ENCODE assay signal across 8 mouse cellular contexts in the genomic region with DNA sequence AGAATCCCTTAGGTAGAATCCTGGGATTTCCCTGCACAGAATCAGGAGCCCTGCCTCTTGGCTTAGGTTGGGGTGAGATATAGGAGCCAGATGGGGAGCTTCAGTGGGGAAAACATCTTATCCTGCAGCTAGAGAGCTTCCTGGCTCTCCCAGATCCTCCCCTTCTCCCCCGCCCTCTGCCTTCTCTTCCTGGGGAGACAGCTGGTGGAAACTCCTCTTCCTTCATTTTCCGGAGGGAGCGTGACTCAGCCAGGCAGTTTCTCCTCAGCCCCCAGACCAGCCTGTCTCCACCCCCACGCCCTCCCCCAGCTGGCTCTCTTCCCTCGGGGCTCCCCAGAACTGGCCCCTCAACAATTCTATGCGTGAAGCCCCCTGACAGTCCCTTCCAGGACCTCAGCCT. TPM values are rescaled to one million over a fixed set of nuclear protein-coding genes. Genes with fewer than 3 reads are reported as not detected.
DNase-seq lines count a peak whose midpoint lies in the region; ATAC-seq and TF ChIP-seq lines count a peak whose summit lies in the region.

No protein-coding gene starts in this region.

- TF ChIP-seq CTCF in hindbrain, postnatal 0 days (IDR thresholded peaks at IDR 0.05; ENCODE audit: low read depth), result no peak

- no peak for DNase-seq in hindbrain, embryonic 10.5 days (ENCODE audit: low spot score)
- DNase-seq in hindbrain, postnatal 0 days (ENCODE audit: low spot score), result no peak
- DNase-seq in 3134 (ENCODE audit: extremely low read depth, insufficient read length, low spot score), result peak; percentile 63
- DNase-seq in cerebellum, postnatal 25 days, result no peak
- DNase-seq in gastrocnemius, postnatal 36 days, result no peak
- DNase-seq in embryo, embryonic 10.5 days (ENCODE audit: low spot score), result no peak

- H3K27me3 ChIP-seq in hindbrain, embryonic 10.5 days (ENCODE audit: insufficient read depth, poor library complexity, severe bottlenecking), result peaks cover 8% of the 10 kb centered on the region
- H3K27me3 ChIP-seq in hindbrain, postnatal 0 days (ENCODE audit: insufficient read depth, low read length), result no peaks in the 10 kb centered on the region
- H3K27me3 ChIP-seq in embryonic facial prominence, embryonic 15.5 days, result no peaks in the 10 kb centered on the region
- H3K27me3 ChIP-seq in limb, embryonic 12.5 days, result peaks cover 2% of the 10 kb centered on the region; the same call in 1 of the 2 replicates

- no peaks in the 10 kb centered on the region for H3K36me3 ChIP-seq in hindbrain, embryonic 10.5 days
- H3K36me3 ChIP-seq in hindbrain, postnatal 0 days (ENCODE audit: insufficient read depth, low read length), result no peaks in the 10 kb centered on the region
- no peaks in the 10 kb centered on the region for H3K36me3 ChIP-seq in embryonic facial prominence, embryonic 15.5 days
- no peaks in the 10 kb centered on the region for H3K36me3 ChIP-seq in limb, embryonic 12.5 days

- H3K9me3 ChIP-seq in hindbrain, embryonic 10.5 days, result no peaks in the 10 kb centered on the region
- no peaks in the 10 kb centered on the region for H3K9me3 ChIP-seq in hindbrain, postnatal 0 days (ENCODE audit: low read length)
- no peaks in the 10 kb centered on the region for H3K9me3 ChIP-seq in embryonic facial prominence, embryonic 15.5 days (replicated peaks)
- peaks cover 6% of the 10 kb centered on the region for H3K9me3 ChIP-seq in limb, embryonic 12.5 days

- no peak overlapping the region for H3K4me3 ChIP-seq in hindbrain, embryonic 10.5 days
- H3K4me3 ChIP-seq in hindbrain, postnatal 0 days (ENCODE audit: low read length), result no peak overlapping the region
- no peak overlapping the region for H3K4me3 ChIP-seq in embryonic facial prominence, embryonic 15.5 days (replicated peaks)
- H3K4me3 ChIP-seq in limb, embryonic 12.5 days (replicated peaks), result no peak overlapping the region

- 15% methylated on average over 6 of the region's 6 CpGs for WGBS in hindbrain, embryonic 10.5 days
- WGBS in hindbrain, postnatal 0 days, result 23% methylated on average over 6 of the region's 6 CpGs
- 8% methylated on average over 6 of the region's 6 CpGs for WGBS in embryonic facial prominence, embryonic 15.5 days
- WGBS in limb, embryonic 12.5 days, result 9% methylated on average over 6 of the region's 6 CpGs

- H3K27ac ChIP-seq in hindbrain, embryonic 10.5 days, result peak overlapping the region; percentile 64
- no peak overlapping the region for H3K27ac ChIP-seq in hindbrain, postnatal 0 days
- H3K27ac ChIP-seq in embryonic facial prominence, embryonic 15.5 days (replicated peaks), result peak overlapping the region; percentile 75
- peak overlapping the region; percentile 73 for H3K27ac ChIP-seq in limb, embryonic 12.5 days

- intact Hi-C loops in gastrocnemius, postnatal 36 days (cut with DNase I), result no loop called here

- H3K4me1 ChIP-seq in hindbrain, embryonic 10.5 days (replicated peaks), result peaks cover 27% of the 10 kb centered on the region
- no peaks in the 10 kb centered on the region for H3K4me1 ChIP-seq in hindbrain, postnatal 0 days (ENCODE audit: insufficient read depth, low read length)
- peaks cover 45% of the 10 kb centered on the region for H3K4me1 ChIP-seq in embryonic facial prominence, embryonic 15.5 days
- H3K4me1 ChIP-seq in limb, embryonic 12.5 days (replicated peaks), result peaks cover 19% of the 10 kb centered on the region

- no peak for ATAC-seq in hindbrain, postnatal 0 days
- ATAC-seq in embryonic facial prominence, embryonic 15.5 days (ENCODE audit: insufficient number of reproducible peaks, low FRiP score, low TSS enrichment, low read depth), result peak; percentile 52; the same call in 1 of the 2 replicates
- ATAC-seq in limb, embryonic 12.5 days (ENCODE audit: insufficient number of reproducible peaks, insufficient read depth, low FRiP score, low TSS enrichment, low read depth), result no peak

- no peak overlapping the region for H3K4me2 ChIP-seq in hindbrain, postnatal 0 days (ENCODE audit: low read depth, low read length)
- peak overlapping the region; percentile 15 for H3K4me2 ChIP-seq in embryonic facial prominence, embryonic 15.5 days (replicated peaks)
- peak overlapping the region; percentile 31; the same call in 1 of the 2 replicates for H3K4me2 ChIP-seq in limb, embryonic 12.5 days

- H3K9ac ChIP-seq in hindbrain, postnatal 0 days (replicated peaks; ENCODE audit: low read length), result no peak overlapping the region
- no peak overlapping the region for H3K9ac ChIP-seq in embryonic facial prominence, embryonic 15.5 days
- 0 out of 2 replicates have a peak overlapping the region, but pooled peaks have one; percentile 31 for H3K9ac ChIP-seq in limb, embryonic 12.5 days (replicated peaks)

RNA-seq across cellular contexts. Expression of gene Inf2, which starts 12.2 kb away (rescaled TPM):
- 1.5 and 1.8 TPM in 2 replicates for polyA plus RNA-seq in hindbrain, embryonic 10.5 days (2016; fragmentation: Nextera tagmentation; extraction: Ambion mirVana)
- 5.9 and 6.3 TPM in 2 replicates for total RNA-seq in hindbrain, postnatal 0 days (2014; rRNA removed)
- polyA plus RNA-seq in hindbrain, postnatal 0 days (2015; fragmentation: Nextera tagmentation; extraction: Ambion mirVana), result 0.96 and 1.4 TPM in 2 replicates
- polyA plus RNA-seq in embryonic facial prominence, embryonic 15.5 days (2015; fragmentation: Nextera tagmentation; extraction: Ambion mirVana), result 5.8 and 6.7 TPM in 2 replicates
- 2.0 and 2.2 TPM in 2 replicates for polyA plus RNA-seq in limb, embryonic 12.5 days (2016; fragmentation: Nextera tagmentation; extraction: Ambion mirVana)
- 10 to 100 TPM in 1 of 2 experiments, 1 to 10 TPM in 1; 9.2 to 11.1 TPM for total RNA-seq in gastrocnemius, postnatal 36 days (2021)

RNA-seq across cellular contexts. Expression of gene Adssl1, which starts 43.5 kb away (rescaled TPM):
- polyA plus RNA-seq in hindbrain, embryonic 10.5 days (2016; fragmentation: Nextera tagmentation; extraction: Ambion mirVana), result 3.7 and 5.5 TPM in 2 replicates
- total RNA-seq in hindbrain, postnatal 0 days (2014; rRNA removed), result 2.6 and 7.5 TPM in 2 replicates
- 8.4 and 9.2 TPM in 2 replicates for polyA plus RNA-seq in hindbrain, postnatal 0 days (2015; fragmentation: Nextera tagmentation; extraction: Ambion mirVana)
- polyA plus RNA-seq in embryonic facial prominence, embryonic 15.5 days (2015; fragmentation: Nextera tagmentation; extraction: Ambion mirVana), result 12.4 and 17.5 TPM in 2 replicates
- polyA plus RNA-seq in limb, embryonic 12.5 days (2016; fragmentation: Nextera tagmentation; extraction: Ambion mirVana), result 9.2 and 10.0 TPM in 2 replicates
- total RNA-seq in gastrocnemius, postnatal 36 days (2021), result 100 to 1,000 TPM; 904 to 982 TPM

RNA-seq across cellular contexts. Expression of gene Tmem179, which starts 59.8 kb away (rescaled TPM):
- polyA plus RNA-seq in hindbrain, embryonic 10.5 days (2016; fragmentation: Nextera tagmentation; extraction: Ambion mirVana), result 2.9 and 7.2 TPM in 2 replicates
- total RNA-seq in hindbrain, postnatal 0 days (2014; rRNA removed), result 134 and 141 TPM in 2 replicates
- 94.1 and 96.2 TPM in 2 replicates for polyA plus RNA-seq in hindbrain, postnatal 0 days (2015; fragmentation: Nextera tagmentation; extraction: Ambion mirVana)
- polyA plus RNA-seq in embryonic facial prominence, embryonic 15.5 days (2015; fragmentation: Nextera tagmentation; extraction: Ambion mirVana), result 0.45 TPM in 2 replicates
- 0.19 and 0.23 TPM in 2 replicates for polyA plus RNA-seq in limb, embryonic 12.5 days (2016; fragmentation: Nextera tagmentation; extraction: Ambion mirVana)
- total RNA-seq in gastrocnemius, postnatal 36 days (2021), result not detected

Comparison
In these comparisons a context has a peak if more than half of its experiments do, and no peak if none do; other contexts are left out.
1. RNA of gene Tmem179, which starts 59.8 kb away (polyA plus RNA-seq): 94.1 to 96.2 TPM in hindbrain, postnatal 0 days; 2.9 to 7.2 TPM in hindbrain, embryonic 10.5 days, 0.45 TPM in embryonic facial prominence, embryonic 15.5 days and 0.19 to 0.23 TPM in limb, embryonic 12.5 days; every median in the first group is over 10 times any median in the second.